Mouse (Mus musculus) megakaryocyte, embryonic 14.5 days (primary cell): ENCODE results near the gene Cbarp.

ENCODE experiments used
- FLI1 ChIP-seq: IDR thresholded peaks from 2 replicates; pipeline ENCODE4 v1.6.1; 2012; ENCODE audit warnings: low read length, inconsistent platforms, mixed read lengths
- GATA1 ChIP-seq: IDR thresholded peaks from 3 replicates; pipeline ENCODE4 v1.6.1; 2012; ENCODE audit warnings: mixed read lengths, low read length, inconsistent platforms, borderline replicate concordance

DNA sequence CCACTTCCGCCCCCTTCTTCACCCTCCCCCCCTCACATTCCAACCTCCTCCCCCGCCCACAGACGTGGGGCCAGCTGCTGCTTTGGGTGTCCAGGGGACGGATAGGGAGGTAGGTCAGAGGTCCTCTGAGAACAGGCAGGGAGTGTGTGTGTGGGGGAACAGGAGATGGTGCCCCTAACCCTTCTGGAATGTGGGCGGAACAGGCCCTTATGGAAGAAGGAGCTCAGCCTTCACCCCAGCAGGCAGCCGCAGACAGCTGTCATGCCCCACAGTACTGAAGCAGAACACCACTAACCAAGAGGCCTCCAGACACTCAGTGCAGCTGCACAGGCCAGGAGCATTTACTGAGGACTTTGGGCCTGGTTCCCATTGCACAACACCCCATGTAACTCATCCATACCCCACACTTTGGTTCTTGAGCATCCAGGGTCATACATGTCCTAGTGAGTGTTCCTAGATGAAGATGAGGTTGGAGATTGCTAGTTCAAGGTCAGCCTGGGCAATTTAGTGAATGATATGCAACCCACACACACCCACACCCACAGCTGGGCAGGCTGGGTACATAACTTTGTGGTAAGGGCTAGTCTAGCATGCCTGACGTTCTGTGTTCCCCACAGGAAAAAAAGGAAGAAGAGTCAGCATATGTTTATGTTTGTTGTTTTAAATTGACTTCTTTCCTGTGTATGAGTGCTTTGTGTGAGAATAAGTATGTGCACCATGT lies 21.0 kb upstream of the Cbarp start:
- no peak for TF ChIP-seq GATA1
- TF ChIP-seq FLI1: no peak
